Mouse (Mus musculus): ENCODE measurements around the gene Gm8906.
"Not testable (repeated sequence)": the region's sequence is repeated elsewhere in the genome, so short reads cannot be mapped to it uniquely, and the experiment has no call there.

Gm8906 gene

GRCm38 (mm10) chr5:11502385-11502784 is at the start of gene Gm8906:
Gm8906 (plus strand) TSS chr5:11502685.
- DNase-seq (ENCODE audit: inconsistent ontology term): not testable (repeated sequence)
